Mouse (Mus musculus) MEL-GATA-1-ER (cell line): ENCODE measurements around the gene Hnrnpk.
"Not testable (repeated sequence)": the region's sequence is repeated elsewhere in the genome, so short reads cannot be mapped to it uniquely, and the experiment has no call there.

Source experiments
- DNase-seq: peaks from one replicate; pipeline ENCODE4 v3.0.0-alpha.2; 2012; ENCODE audit warnings: low read depth; ENCODE audit errors: extremely low read depth

Gene Hnrnpk

GRCm38 (mm10) chr13:58403243-58403642, at the start of gene Hnrnpk:
Gene Hnrnpk, minus strand, starts transcription at chr13:58403343.
- DNase-seq = not testable (repeated sequence)

GRCm38 (mm10) chr13:58452246-58452645, 49.1 kb upstream of the Hnrnpk start:
- no peak for DNase-seq

- no peak for DNase-seq
Measured at GRCm38 (mm10) chr13:58450459-58451182, 47.5 kb upstream of the Hnrnpk start.

- peak; percentile 26 for DNase-seq
Measured at GRCm38 (mm10) chr13:58446541-58446940, 43.4 kb upstream of the Hnrnpk start.

GRCm38 (mm10) chr13:58443787-58444186, 40.6 kb upstream of the Hnrnpk start:
- DNase-seq = peak; percentile 76

- DNase-seq = no peak
Measured at GRCm38 (mm10) chr13:58443326-58443725, 40.2 kb upstream of the Hnrnpk start.

GRCm38 (mm10) chr13:58439716-58440115, 36.6 kb upstream of the Hnrnpk start:
- no peak for DNase-seq

GRCm38 (mm10) chr13:58423061-58423660, 20.0 kb upstream of the Hnrnpk start:
- no peak for DNase-seq

- no peak for DNase-seq
Measured at GRCm38 (mm10) chr13:58422242-58422641, 19.1 kb upstream of the Hnrnpk start.

- no peak for DNase-seq
Measured at GRCm38 (mm10) chr13:58421026-58421425, 17.9 kb upstream of the Hnrnpk start.

- no peak for DNase-seq
Measured at GRCm38 (mm10) chr13:58419266-58419665, 16.1 kb upstream of the Hnrnpk start.

GRCm38 (mm10) chr13:58418656-58419055, 15.5 kb upstream of the Hnrnpk start:
- no peak for DNase-seq

- no peak for DNase-seq
Measured at GRCm38 (mm10) chr13:58415838-58416237, 12.7 kb upstream of the Hnrnpk start.

GRCm38 (mm10) chr13:58415374-58415773, 12.2 kb upstream of the Hnrnpk start:
- DNase-seq = no peak

GRCm38 (mm10) chr13:58411073-58411472, 7.9 kb upstream of the Hnrnpk start:
- DNase-seq = no peak

- no peak for DNase-seq
Measured at GRCm38 (mm10) chr13:58402744-58403110, 416 bp downstream of the Hnrnpk start.

- peak; percentile 93 for DNase-seq
Measured at GRCm38 (mm10) chr13:58402003-58402743, 970 bp downstream of the Hnrnpk start, which contains the start of gene Rmi1. Gene Rmi1, plus strand, starts transcription at chr13:58402248.

- DNase-seq = no peak
Measured at GRCm38 (mm10) chr13:58401135-58402002, 1.8 kb downstream of the Hnrnpk start.

GRCm38 (mm10) chr13:58400576-58400975, 2.6 kb downstream of the Hnrnpk start:
- no peak for DNase-seq

GRCm38 (mm10) chr13:58397651-58398050, 5.5 kb downstream of the Hnrnpk start:
- DNase-seq = no peak

GRCm38 (mm10) chr13:58394392-58394791, 8.8 kb downstream of the Hnrnpk start:
- not testable (repeated sequence) for DNase-seq
